Mouse (Mus musculus) olfactory bulb, adult 2 months (tissue): Measurements from ENCODE around the gene Nup214. TPM values are rescaled to one million over a fixed set of nuclear protein-coding genes. Genes with fewer than 3 reads are reported as not detected.

ENCODE experiments used
- H3K27ac ChIP-seq: fragments of 200-500 bp; 2 replicates; pipeline ENCODE4 v1.5.1; 2012; ENCODE audit warnings: low read depth, low read length; ENCODE audit not compliant: insufficient read depth
- H3K4me1 ChIP-seq: fragments of 200-500 bp; 2 replicates; pipeline ENCODE4 v1.6.1; 2012; ENCODE audit warnings: low read length; ENCODE audit not compliant: control insufficient read depth, insufficient read depth
- H3K4me3 ChIP-seq: fragments of 200-500 bp; 2 replicates; pipeline ENCODE4 v1.5.1; 2012; ENCODE audit warnings: mild to moderate bottlenecking, low read depth, low read length, moderate library complexity; ENCODE audit not compliant: insufficient read depth
- CTCF ChIP-seq: fragments of 200-500 bp; IDR thresholded peaks from 2 replicates; pipeline ENCODE4 v1.5.1; 2012; ENCODE audit warnings: low read depth, mild to moderate bottlenecking, low read length, moderate library complexity; ENCODE audit not compliant: insufficient read depth
- POLR2A ChIP-seq: fragments of 200-500 bp; IDR thresholded peaks from 2 replicates; pipeline ENCODE4 v1.6.1; 2012; ENCODE audit warnings: mild to moderate bottlenecking, low read depth, low read length, moderate library complexity; ENCODE audit not compliant: insufficient read depth
- WGBS: fragments of 180-500 bp; shearing (Covaris S2); methylation state at CpG from one replicate; pipeline ENCODE4 v1.1.7; 2018; 5-methylcytosine and 5-hydroxymethylcytosine counted together
- polyA plus RNA-seq: library from polyadenylated mRNA; stranded (reverse); fragments of >200 nt; gene quantifications from 2 replicates; pipeline ENCODE4 v1.2.4, GENCODE M21; 2012; ENCODE audit warnings: low replicate concordance; ENCODE audit not compliant: missing spikeins, insufficient read depth, insufficient read length

The Nup214 gene
- polyA plus RNA-seq, 1 experiment = not detected

GRCm38 (mm10) chr2:31948392-31948791, 25.8 kb upstream of the Nup214 start:
- Histone ChIP-seq H3K4me1 (peaks cover 28% of the 10 kb centered on the region), H3K27ac (no peak overlapping the region), H3K4me3 (no peak overlapping the region)
- WGBS = 80% methylated on average over 6 of the region's 6 CpGs
- TF ChIP-seq POLR2A (no peak), CTCF (no peak)

- H3K4me1 ChIP-seq = peaks cover 28% of the 10 kb centered on the region
- H3K27ac ChIP-seq = no peak overlapping the region
- TF ChIP-seq CTCF (no peak), POLR2A (no peak)
- H3K4me3 ChIP-seq = no peak overlapping the region
- 75% methylated on average over 6 of the region's 6 CpGs for WGBS
Observed at GRCm38 (mm10) chr2:31948801-31949200, 25.4 kb upstream of the Nup214 start.

GRCm38 (mm10) chr2:31950058-31950871, 24.0 kb upstream of the Nup214 start, which contains the start of gene Aif1l:
Gene Aif1l (plus strand): TSS chr2:31950139.
- peaks cover 32% of the 10 kb centered on the region for H3K4me1 ChIP-seq
- TF ChIP-seq POLR2A (no peak), CTCF (no peak)
- no peak within 1 kb of the TSS for H3K27ac ChIP-seq
- WGBS = 2% methylated on average over 66 of the region's 66 CpGs
- H3K4me3 ChIP-seq = peak within 1 kb of the TSS; percentile 46

- Histone ChIP-seq H3K4me3 (no peak overlapping the region), H3K27ac (no peak overlapping the region), H3K4me1 (peaks cover 32% of the 10 kb centered on the region)
- no peak for TF ChIP-seq POLR2A
- no peak for TF ChIP-seq CTCF
- 48% methylated on average over 9 of the region's 9 CpGs for WGBS
Observed at GRCm38 (mm10) chr2:31950966-31951365, 23.3 kb upstream of the Nup214 start.

GRCm38 (mm10) chr2:31952236-31952635, 22.0 kb upstream of the Nup214 start:
- 40% methylated on average over 10 of the region's 10 CpGs for WGBS
- Histone ChIP-seq H3K4me3 (no peak overlapping the region), H3K27ac (no peak overlapping the region), H3K4me1 (peaks cover 32% of the 10 kb centered on the region)
- TF ChIP-seq CTCF (no peak), POLR2A (no peak)

GRCm38 (mm10) chr2:31952725-31953124, 21.5 kb upstream of the Nup214 start:
- WGBS = 73% methylated on average over 3 of the region's 3 CpGs
- TF ChIP-seq POLR2A (no peak), CTCF (no peak)
- peaks cover 32% of the 10 kb centered on the region for H3K4me1 ChIP-seq

GRCm38 (mm10) chr2:31953687-31954086, 20.5 kb upstream of the Nup214 start:
- H3K4me3 ChIP-seq = no peak overlapping the region
- TF ChIP-seq POLR2A = no peak
- no peak for TF ChIP-seq CTCF
- WGBS = 95% methylated on average over 8 of the region's 8 CpGs
- no peak overlapping the region for H3K27ac ChIP-seq
- peaks cover 27% of the 10 kb centered on the region for H3K4me1 ChIP-seq

More at GRCm38 (mm10) chr2:31952725-31953124, 21.5 kb upstream of the Nup214 start:
- H3K27ac ChIP-seq = no peak overlapping the region
- H3K4me3 ChIP-seq = no peak overlapping the region

- TF ChIP-seq CTCF (no peak), POLR2A (no peak)
- H3K4me1 ChIP-seq = peaks cover 26% of the 10 kb centered on the region
- no peak overlapping the region for H3K27ac ChIP-seq
- H3K4me3 ChIP-seq = no peak overlapping the region
- WGBS = 68% methylated on average over 9 of the region's 9 CpGs
Observed at GRCm38 (mm10) chr2:31954779-31955181, 19.5 kb upstream of the Nup214 start.

- TF ChIP-seq CTCF (no peak), POLR2A (no peak)
- peaks cover 19% of the 10 kb centered on the region for H3K4me1 ChIP-seq
- no peak overlapping the region for H3K27ac ChIP-seq
- H3K4me3 ChIP-seq = no peak overlapping the region
- WGBS = 91% methylated on average over 5 of the region's 5 CpGs
Observed at GRCm38 (mm10) chr2:31955686-31956085, 18.6 kb upstream of the Nup214 start.
